Mouse (Mus musculus) kidney, embryonic 16.5 days (tissue): ENCODE results near the gene Gm8005. TPM values are rescaled to one million over a fixed set of nuclear protein-coding genes. Genes with fewer than 3 reads are reported as not detected.
"Not testable (repeated sequence)": the region's sequence is repeated elsewhere in the genome, so short reads cannot be mapped to it uniquely, and the experiment has no call there.

Experiments
- ATAC-seq: fragments of 200-750 bp; cut with Nextera tagmentation; 2 replicates; pipeline ENCODE4 v1.8.0; 2017; ENCODE audit warnings: moderate TSS enrichment; ENCODE audit not compliant: low FRiP score, low TSS enrichment
- H3K27ac ChIP-seq: fragments of 300-500 bp; sonication (generic); 2 replicates; pipeline ENCODE4 v1.5.1; 2014; ENCODE audit warnings: low read length
- H3K27me3 ChIP-seq: fragments of 300-500 bp; sonication (generic); 2 replicates; pipeline ENCODE4 v1.6.1; 2014; ENCODE audit warnings: low read length, control low read depth, mixed read lengths; ENCODE audit not compliant: insufficient read depth
- H3K36me3 ChIP-seq: fragments of 300-500 bp; sonication (generic); 2 replicates; pipeline ENCODE4 v1.6.1; 2014; ENCODE audit warnings: low read length, control low read depth, mixed read lengths; ENCODE audit not compliant: insufficient read depth
- H3K4me1 ChIP-seq: fragments of 300-500 bp; sonication (generic); 2 replicates; pipeline ENCODE4 v1.6.1; 2014; ENCODE audit warnings: low read length, control low read depth, mixed read lengths; ENCODE audit not compliant: insufficient read depth
- H3K4me2 ChIP-seq: fragments of 300-500 bp; sonication (generic); replicated peaks from 2 replicates; pipeline ENCODE4 v1.6.1; 2014; ENCODE audit warnings: low read depth, low read length
- H3K4me3 ChIP-seq: fragments of 300-500 bp; sonication (generic); 2 replicates; pipeline ENCODE4 v1.5.1; 2014; ENCODE audit warnings: mild to moderate bottlenecking, low read length
- H3K9ac ChIP-seq: fragments of 300-500 bp; sonication (generic); replicated peaks from 2 replicates; pipeline ENCODE4 v1.6.1; 2014; ENCODE audit warnings: low read length
- H3K9me3 ChIP-seq: fragments of 300-500 bp; sonication (generic); 2 replicates; pipeline ENCODE4 v1.6.1; 2016; ENCODE audit warnings: low read length, control low read depth
- WGBS: fragments of 180-500 bp; shearing (Covaris S2); extraction: QIAGEN DNeasy Blood & Tissue Kit; methylation state at CpG from one replicate; pipeline ENCODE4 v1.1.7; 2014; 5-methylcytosine and 5-hydroxymethylcytosine counted together
- polyA plus RNA-seq: library from polyadenylated mRNA; unstranded; fragments of >200 nt; fragmentation: Nextera tagmentation; extraction: Ambion mirVana; gene quantifications from 2 replicates; pipeline ENCODE4 v1.2.1, GENCODE M21; 2015

The Gm8005 gene
- not detected in 2 replicates for polyA plus RNA-seq

GRCm38 (mm10) chr14:42439573-42439972 lies at the start of gene Gm8005:
Gm8005 (minus strand) TSS chr14:42439673.
- H3K9ac ChIP-seq, H3K36me3 ChIP-seq, H3K4me2 ChIP-seq, H3K4me1 ChIP-seq, H3K27ac ChIP-seq, ATAC-seq, H3K4me3 ChIP-seq, H3K9me3 ChIP-seq, H3K27me3 ChIP-seq: not testable (repeated sequence)
- 92% methylated on average over 2 of the region's 4 CpGs for WGBS

- ATAC-seq, H3K4me2 ChIP-seq, H3K9me3 ChIP-seq, H3K4me1 ChIP-seq, H3K27ac ChIP-seq, H3K9ac ChIP-seq, H3K27me3 ChIP-seq, H3K36me3 ChIP-seq, H3K4me3 ChIP-seq: not testable (repeated sequence)
- 51% methylated on average over 2 of the region's 2 CpGs for WGBS
Observed at GRCm38 (mm10) chr14:42463581-42463980, 24.1 kb upstream of the Gm8005 start, which contains the start of gene Gm8011. Gm8011 (plus strand) TSS chr14:42463881.

Other genes starting within 250 kb of the Gm8005 start
- not detected in 2 replicates for gene Gm3573, start 248.9 kb downstream of the Gm8005 start, polyA plus RNA-seq
- not detected in 2 replicates for gene Gm17026, start 179.6 kb downstream of the Gm8005 start, polyA plus RNA-seq
- gene Gm9611, start 142.3 kb downstream of the Gm8005 start, polyA plus RNA-seq = not detected in 2 replicates
- not detected in 2 replicates for gene Gm7995, start 129.5 kb downstream of the Gm8005 start, polyA plus RNA-seq
- not detected in 2 replicates for gene Gm8011, start 24.2 kb upstream of the Gm8005 start, polyA plus RNA-seq
- gene Gm8020, start 62.7 kb upstream of the Gm8005 start, polyA plus RNA-seq = not detected in 2 replicates
- gene Gm8024, start 84.6 kb upstream of the Gm8005 start, polyA plus RNA-seq = not detected in 2 replicates
- not detected in 2 replicates for gene Gm17124, start 160.2 kb upstream of the Gm8005 start, polyA plus RNA-seq
- gene Gm3633, start 202.2 kb upstream of the Gm8005 start, polyA plus RNA-seq = not detected in 2 replicates
- not detected in 2 replicates for gene Gm10378, start 216.3 kb upstream of the Gm8005 start, polyA plus RNA-seq